Mouse (Mus musculus): ENCODE results near the gene Extl1. TPM values are rescaled to one million over a fixed set of nuclear protein-coding genes. Genes with fewer than 3 reads are reported as not detected.
"Not testable (repeated sequence)": the region's sequence is repeated elsewhere in the genome, so short reads cannot be mapped to it uniquely, and the experiment has no call there.

Gene Extl1
- polyA plus RNA-seq (2014; fragmentation: Nextera tagmentation; extraction: Ambion mirVana), result 0.06 and 0.11 TPM in 2 replicates

DNA sequence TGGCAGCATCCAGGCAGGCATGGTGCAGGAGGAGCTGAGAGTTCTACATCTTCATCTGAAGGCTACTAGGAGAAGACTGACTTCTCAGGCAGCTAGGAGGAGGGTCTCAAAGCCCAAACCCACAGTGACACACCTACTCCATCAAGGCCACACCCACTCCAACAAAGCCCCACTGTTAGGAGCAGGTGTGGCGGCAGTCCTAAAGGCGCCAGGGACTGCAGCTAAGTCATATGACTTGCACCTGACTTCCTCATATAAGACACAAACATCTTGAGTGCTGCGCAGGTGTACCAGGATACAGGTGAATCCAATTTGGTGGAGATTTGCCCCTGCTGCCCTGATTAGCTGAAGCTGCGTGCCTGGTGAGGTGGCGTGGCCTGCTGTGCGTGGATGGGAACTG is at the start of gene Extl1:
Gene Extl1, minus strand, starts transcription at position 101 of the 400 bp plus-strand sequence.
- H3K27ac ChIP-seq (ENCODE audit: low read depth, low read length); H3K4me2 ChIP-seq; H3K9me3 ChIP-seq (ENCODE audit: control insufficient read depth, low read length); DNase-seq (ENCODE audit: low spot score, missing footprints); H3K9ac ChIP-seq (ENCODE audit: low read length); ATAC-seq (ENCODE audit: low FRiP score); H3K27me3 ChIP-seq (ENCODE audit: control insufficient read depth, insufficient read depth, low read length); H3K4me3 ChIP-seq (ENCODE audit: low read depth, low read length); H3K36me3 ChIP-seq (ENCODE audit: control insufficient read depth, insufficient read depth, low read length); H3K4me1 ChIP-seq (ENCODE audit: control insufficient read depth, insufficient read depth, low read length): not testable (repeated sequence)
- 100% methylated on average over 2 of the region's 6 CpGs for WGBS

DNA sequence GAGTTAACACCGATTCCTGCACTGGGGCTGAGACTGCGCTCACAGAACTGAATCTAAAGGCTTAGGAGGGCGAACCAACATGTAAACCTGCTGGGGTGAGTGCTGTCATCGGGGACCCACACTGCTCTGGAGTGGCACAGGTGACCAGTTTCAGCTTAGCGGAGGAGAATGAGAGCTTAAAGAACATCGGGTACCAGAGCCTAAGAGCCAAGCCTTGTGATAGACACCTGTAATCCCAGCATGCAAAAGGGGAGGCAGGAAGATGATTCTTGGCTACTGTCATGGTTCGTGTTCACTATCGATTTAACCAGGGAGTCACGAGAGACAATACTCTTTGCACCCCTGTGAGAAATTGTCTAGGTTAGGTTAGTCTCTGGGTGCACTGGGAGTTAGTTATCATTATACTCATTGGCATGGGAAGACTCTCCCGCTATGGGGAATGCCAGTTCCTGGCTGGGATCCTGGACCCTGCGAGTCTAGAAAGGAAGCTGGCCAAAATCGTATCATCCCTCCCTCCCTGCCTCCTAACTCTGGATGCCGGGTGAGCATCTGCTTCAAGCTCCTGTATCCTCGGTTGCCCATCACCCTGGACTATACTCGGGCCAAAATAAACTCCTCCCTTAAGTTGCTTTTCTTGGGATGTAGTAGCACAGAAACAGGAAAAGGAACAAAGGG is 49.2 kb upstream of the Extl1 start:
- H3K4me2 ChIP-seq, result no peak overlapping the region
- no peak for DNase-seq (ENCODE audit: low spot score, missing footprints)
- H3K27ac ChIP-seq (ENCODE audit: low read depth, low read length), result no peak overlapping the region
- ATAC-seq (ENCODE audit: low FRiP score), result no peak
- H3K9ac ChIP-seq (ENCODE audit: low read length), result no peak overlapping the region
- 88% methylated on average over 15 of the region's 15 CpGs for WGBS
- no peak overlapping the region for H3K4me3 ChIP-seq (ENCODE audit: low read depth, low read length)
- H3K4me1 ChIP-seq (ENCODE audit: control insufficient read depth, insufficient read depth, low read length), result peaks cover 5% of the 10 kb centered on the region; the same call in 1 of the 2 replicates
- H3K9me3 ChIP-seq (ENCODE audit: control insufficient read depth, low read length), result no peaks in the 10 kb centered on the region
- no peaks in the 10 kb centered on the region for H3K27me3 ChIP-seq (ENCODE audit: control insufficient read depth, insufficient read depth, low read length)
- H3K36me3 ChIP-seq (ENCODE audit: control insufficient read depth, insufficient read depth, low read length), result no peaks in the 10 kb centered on the region

DNA sequence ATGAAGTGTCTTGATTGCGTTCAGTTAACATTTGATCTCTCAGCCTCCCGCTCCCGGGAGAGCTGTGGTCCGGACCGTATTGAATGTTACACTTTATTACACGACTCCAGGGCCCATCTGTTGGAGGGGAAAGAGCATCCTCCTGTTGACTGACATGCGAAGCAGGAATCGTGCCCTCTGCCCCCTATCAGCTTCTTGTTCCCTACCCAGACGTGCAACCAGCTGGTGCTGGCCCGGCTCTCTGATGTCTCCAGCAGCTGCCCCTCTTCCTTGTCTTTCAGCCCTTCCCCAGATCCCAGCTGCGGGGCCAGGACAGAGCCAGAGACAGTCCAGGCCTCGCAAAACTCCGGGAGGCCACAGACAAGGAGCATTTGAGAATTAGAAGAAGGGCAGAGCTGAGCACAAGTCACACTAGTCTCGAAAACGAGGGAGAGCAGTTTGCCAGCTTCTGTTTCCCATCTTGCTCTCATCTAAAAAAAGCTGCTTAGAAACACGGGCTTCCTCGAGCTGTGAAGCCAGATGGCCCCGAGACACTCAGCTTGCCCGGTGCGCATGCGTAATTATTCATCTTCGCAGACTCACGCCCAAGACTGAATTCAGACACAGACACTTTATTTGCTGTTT is 46.8 kb upstream of the Extl1 start:
- DNase-seq (ENCODE audit: low spot score, missing footprints) (peak; percentile 90), ATAC-seq (ENCODE audit: low FRiP score) (peak; percentile 74)
- peak overlapping the region; percentile 6; the same call in 1 of the 2 replicates for H3K4me2 ChIP-seq
- H3K9me3 ChIP-seq (ENCODE audit: control insufficient read depth, low read length), result no peaks in the 10 kb centered on the region
- H3K4me1 ChIP-seq (ENCODE audit: control insufficient read depth, insufficient read depth, low read length), result peaks cover 5% of the 10 kb centered on the region; the same call in 1 of the 2 replicates
- 54% methylated on average over 23 of the region's 23 CpGs for WGBS
- peak overlapping the region; percentile 18; the same call in 1 of the 2 replicates for H3K9ac ChIP-seq (ENCODE audit: low read length)
- no peaks in the 10 kb centered on the region for H3K36me3 ChIP-seq (ENCODE audit: control insufficient read depth, insufficient read depth, low read length)
- H3K27ac ChIP-seq (ENCODE audit: low read depth, low read length), result peak overlapping the region; percentile 84
- H3K27me3 ChIP-seq (ENCODE audit: control insufficient read depth, insufficient read depth, low read length), result no peaks in the 10 kb centered on the region
- H3K4me3 ChIP-seq (ENCODE audit: low read depth, low read length), result no peak overlapping the region

DNA sequence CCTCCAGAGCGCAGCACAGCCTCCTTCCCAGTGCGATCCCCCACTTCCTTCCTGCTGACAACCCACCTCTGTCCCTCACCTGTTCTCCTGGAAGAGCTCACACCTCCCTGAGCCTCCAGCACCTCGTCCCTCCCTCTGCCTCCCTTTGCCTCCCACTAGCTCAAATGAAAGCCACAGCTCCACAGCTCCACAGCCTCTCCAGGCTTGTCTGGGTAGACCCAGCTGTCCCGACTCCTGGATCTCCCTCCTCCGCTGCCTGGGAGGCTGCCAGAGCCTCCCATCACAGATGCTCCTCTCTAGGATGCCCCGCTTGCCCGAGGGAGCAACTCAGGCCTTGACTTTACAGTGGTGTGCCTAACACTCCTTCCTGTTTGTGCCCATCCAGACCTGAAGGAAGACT is 41.4 kb upstream of the Extl1 start:
- no peak for ATAC-seq (ENCODE audit: low FRiP score)

DNA sequence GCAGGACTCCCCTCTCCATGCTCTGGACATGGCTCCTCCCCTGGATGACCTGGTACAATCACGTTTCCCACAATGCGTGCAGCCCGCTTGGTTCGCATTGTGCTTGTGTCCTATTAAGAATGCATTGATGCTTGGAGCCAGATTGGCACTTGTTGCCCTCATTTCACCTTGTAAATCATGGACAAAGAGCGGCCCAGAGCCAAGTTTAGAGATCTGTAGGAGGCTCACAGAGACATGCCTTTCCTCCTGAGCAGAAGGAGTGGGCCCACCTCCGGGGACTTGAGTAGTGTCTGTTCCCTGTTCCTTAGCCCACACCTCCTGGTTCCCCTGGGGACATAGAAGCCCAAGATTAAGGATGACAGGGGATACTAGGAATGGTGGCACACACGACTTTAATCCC is 40.3 kb upstream of the Extl1 start:
- ATAC-seq (ENCODE audit: low FRiP score) (no peak), DNase-seq (ENCODE audit: low spot score, missing footprints) (no peak)
- H3K9ac ChIP-seq (ENCODE audit: low read length), result no peak overlapping the region
- no peak overlapping the region for H3K4me3 ChIP-seq (ENCODE audit: low read depth, low read length)
- H3K4me1 ChIP-seq (ENCODE audit: control insufficient read depth, insufficient read depth, low read length), result no peaks in the 10 kb centered on the region
- no peak overlapping the region for H3K4me2 ChIP-seq
- H3K27me3 ChIP-seq (ENCODE audit: control insufficient read depth, insufficient read depth, low read length), result no peaks in the 10 kb centered on the region
- WGBS, result 88% methylated on average over 7 of the region's 7 CpGs
- H3K36me3 ChIP-seq (ENCODE audit: control insufficient read depth, insufficient read depth, low read length), result no peaks in the 10 kb centered on the region
- no peaks in the 10 kb centered on the region for H3K9me3 ChIP-seq (ENCODE audit: control insufficient read depth, low read length)
- H3K27ac ChIP-seq (ENCODE audit: low read depth, low read length), result no peak overlapping the region

More for the DNA sequence above, 41.4 kb upstream of the Extl1 start:
- Histone ChIP-seq H3K27ac (ENCODE audit: low read depth, low read length) (no peak overlapping the region), H3K9ac (ENCODE audit: low read length) (no peak overlapping the region), H3K9me3 (ENCODE audit: control insufficient read depth, low read length) (no peaks in the 10 kb centered on the region), H3K4me1 (ENCODE audit: control insufficient read depth, insufficient read depth, low read length) (no peaks in the 10 kb centered on the region), H3K36me3 (ENCODE audit: control insufficient read depth, insufficient read depth, low read length) (no peaks in the 10 kb centered on the region), H3K4me2 (no peak overlapping the region), H3K27me3 (ENCODE audit: control insufficient read depth, insufficient read depth, low read length) (no peaks in the 10 kb centered on the region), H3K4me3 (ENCODE audit: low read depth, low read length) (no peak overlapping the region)
- no peak for DNase-seq (ENCODE audit: low spot score, missing footprints)
- WGBS, result 82% methylated on average over 7 of the region's 7 CpGs

DNA sequence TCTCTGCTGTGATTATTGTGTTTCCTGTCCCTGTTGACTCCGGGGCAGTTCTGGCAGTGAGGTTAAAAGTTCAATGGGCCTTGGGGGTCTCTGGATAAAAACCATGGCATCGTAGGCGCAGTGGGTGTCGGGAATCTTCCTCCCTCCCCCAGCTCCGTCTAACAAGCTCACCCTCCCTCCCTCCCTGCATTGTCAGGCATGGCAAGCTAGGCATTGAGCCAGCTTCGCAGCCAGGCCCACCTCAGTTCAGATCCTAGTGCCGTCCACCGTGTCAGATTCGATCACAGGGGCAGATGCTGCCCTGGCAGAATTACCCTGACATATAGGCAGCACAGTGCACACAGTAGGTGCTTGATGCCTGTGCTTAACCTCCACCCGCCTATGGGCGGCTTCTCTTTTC is 38.3 kb upstream of the Extl1 start:
- no peak for ATAC-seq (ENCODE audit: low FRiP score)
- H3K4me3 ChIP-seq (ENCODE audit: low read depth, low read length), result no peak overlapping the region
- no peak for DNase-seq (ENCODE audit: low spot score, missing footprints)
- H3K27ac ChIP-seq (ENCODE audit: low read depth, low read length), result no peak overlapping the region
- no peaks in the 10 kb centered on the region for H3K4me1 ChIP-seq (ENCODE audit: control insufficient read depth, insufficient read depth, low read length)
- H3K4me2 ChIP-seq, result no peak overlapping the region
- H3K27me3 ChIP-seq (ENCODE audit: control insufficient read depth, insufficient read depth, low read length), result no peaks in the 10 kb centered on the region
- WGBS, result 79% methylated on average over 11 of the region's 11 CpGs
- H3K9ac ChIP-seq (ENCODE audit: low read length), result no peak overlapping the region
- no peaks in the 10 kb centered on the region for H3K9me3 ChIP-seq (ENCODE audit: control insufficient read depth, low read length)
- H3K36me3 ChIP-seq (ENCODE audit: control insufficient read depth, insufficient read depth, low read length), result no peaks in the 10 kb centered on the region

DNA sequence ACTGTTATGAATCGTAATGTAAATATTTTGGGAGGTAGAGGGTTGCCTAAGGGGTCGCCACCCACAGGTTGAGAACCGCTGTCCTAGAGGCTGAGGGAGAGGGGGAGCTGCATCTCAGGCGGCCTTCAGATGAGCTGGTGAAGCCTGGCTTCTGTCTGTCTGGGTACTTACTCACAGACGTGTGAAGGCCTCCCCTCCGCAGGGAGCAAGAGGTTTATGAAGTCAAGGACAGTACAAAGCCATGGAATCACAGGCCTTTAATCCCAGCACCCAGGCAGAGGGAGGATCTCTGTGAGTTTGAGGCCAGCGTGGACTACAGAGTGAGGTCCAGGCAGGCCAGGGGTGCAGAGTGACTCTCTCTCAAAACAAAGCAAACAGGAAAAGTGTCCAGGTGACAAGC is 33.5 kb upstream of the Extl1 start:
- H3K4me2 ChIP-seq, result no peak overlapping the region
- no peaks in the 10 kb centered on the region for H3K27me3 ChIP-seq (ENCODE audit: control insufficient read depth, insufficient read depth, low read length)
- no peak overlapping the region for H3K4me3 ChIP-seq (ENCODE audit: low read depth, low read length)
- no peak for ATAC-seq (ENCODE audit: low FRiP score)
- H3K4me1 ChIP-seq (ENCODE audit: control insufficient read depth, insufficient read depth, low read length), result no peaks in the 10 kb centered on the region
- H3K36me3 ChIP-seq (ENCODE audit: control insufficient read depth, insufficient read depth, low read length), result no peaks in the 10 kb centered on the region
- H3K27ac ChIP-seq (ENCODE audit: low read depth, low read length), result no peak overlapping the region
- H3K9ac ChIP-seq (ENCODE audit: low read length), result no peak overlapping the region
- H3K9me3 ChIP-seq (ENCODE audit: control insufficient read depth, low read length), result no peaks in the 10 kb centered on the region; the same call in 1 of the 2 replicates
- no peak for DNase-seq (ENCODE audit: low spot score, missing footprints)
- 70% methylated on average over 7 of the region's 7 CpGs for WGBS

DNA sequence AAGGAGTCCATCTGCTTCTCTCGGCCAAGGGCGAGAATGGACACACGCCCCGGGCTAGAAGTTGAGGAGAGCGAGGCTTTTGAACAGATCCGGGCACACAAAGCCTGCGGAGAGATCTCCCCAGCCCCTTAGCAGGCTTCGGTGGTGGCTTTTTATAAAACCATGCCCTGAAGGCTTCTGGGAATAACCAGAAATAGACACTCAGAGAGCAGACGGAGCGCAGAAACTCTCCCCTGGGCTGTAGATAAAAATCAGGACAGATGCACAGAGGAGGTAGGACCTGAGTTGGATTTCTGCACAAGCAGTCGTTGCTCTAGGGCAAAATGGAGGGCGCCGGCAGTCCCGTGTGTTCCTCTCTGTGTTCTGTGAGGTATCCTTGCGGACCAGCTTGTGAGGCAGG is 33.0 kb upstream of the Extl1 start:
- ATAC-seq (ENCODE audit: low FRiP score), result no peak
- Histone ChIP-seq H3K9me3 (ENCODE audit: control insufficient read depth, low read length) (no peaks in the 10 kb centered on the region; the same call in 1 of the 2 replicates), H3K36me3 (ENCODE audit: control insufficient read depth, insufficient read depth, low read length) (no peaks in the 10 kb centered on the region), H3K4me1 (ENCODE audit: control insufficient read depth, insufficient read depth, low read length) (no peaks in the 10 kb centered on the region), H3K27me3 (ENCODE audit: control insufficient read depth, insufficient read depth, low read length) (no peaks in the 10 kb centered on the region), H3K4me3 (ENCODE audit: low read depth, low read length) (no peak overlapping the region), H3K4me2 (no peak overlapping the region), H3K9ac (ENCODE audit: low read length) (no peak overlapping the region), H3K27ac (ENCODE audit: low read depth, low read length) (no peak overlapping the region)
- 78% methylated on average over 15 of the region's 15 CpGs for WGBS
- peak; percentile 51 for DNase-seq (ENCODE audit: low spot score, missing footprints)

DNA sequence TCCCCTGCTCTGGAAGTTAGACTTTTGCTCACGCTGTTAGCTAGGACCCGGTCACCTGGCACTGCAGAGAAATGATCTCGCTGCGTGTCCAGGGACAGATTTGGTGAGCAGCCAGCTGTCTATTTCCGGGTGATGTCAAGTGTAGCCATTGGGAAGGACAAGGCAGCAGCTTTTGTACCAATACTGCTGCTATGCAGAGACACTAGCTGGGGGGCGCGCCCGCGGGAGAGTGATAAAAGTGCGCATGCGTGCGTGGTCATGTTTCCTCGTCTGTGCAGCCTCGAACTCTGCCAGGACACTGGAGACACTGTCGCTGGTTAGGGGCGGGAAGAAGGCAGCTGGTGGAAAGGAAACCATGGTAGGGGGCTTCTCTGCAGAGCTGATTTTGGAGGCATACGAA is 32.5 kb upstream of the Extl1 start:
- WGBS, result 87% methylated on average over 17 of the region's 17 CpGs
- Histone ChIP-seq H3K27ac (ENCODE audit: low read depth, low read length) (no peak overlapping the region), H3K27me3 (ENCODE audit: control insufficient read depth, insufficient read depth, low read length) (no peaks in the 10 kb centered on the region), H3K9ac (ENCODE audit: low read length) (no peak overlapping the region), H3K4me1 (ENCODE audit: control insufficient read depth, insufficient read depth, low read length) (no peaks in the 10 kb centered on the region), H3K4me3 (ENCODE audit: low read depth, low read length) (no peak overlapping the region), H3K9me3 (ENCODE audit: control insufficient read depth, low read length) (no peaks in the 10 kb centered on the region; the same call in 1 of the 2 replicates), H3K4me2 (no peak overlapping the region), H3K36me3 (ENCODE audit: control insufficient read depth, insufficient read depth, low read length) (no peaks in the 10 kb centered on the region)
- ATAC-seq (ENCODE audit: low FRiP score) (no peak), DNase-seq (ENCODE audit: low spot score, missing footprints) (no peak)

Measured in midbrain, embryonic 11.5 days (tissue).